8 mouse cellular contexts compared by ENCODE assay signal in genomic region chr5:121838341-121839127, GRCm38 (mm10). TPM values are rescaled to one million over a fixed set of nuclear protein-coding genes. Genes with fewer than 3 reads are reported as not detected.
DNase-seq lines count a peak whose midpoint lies in the region; ATAC-seq and TF ChIP-seq lines count a peak whose summit lies in the region.

No protein-coding gene starts in this region.

- WGBS in intestine, postnatal 0 days, result 2% methylated on average over 46 of the region's 46 CpGs
- 1% methylated on average over 46 of the region's 46 CpGs for WGBS in lung, embryonic 14.5 days
- 8% methylated on average over 46 of the region's 46 CpGs for WGBS in olfactory bulb, adult 2 months

- H3K27me3 ChIP-seq in intestine, postnatal 0 days (replicated peaks; ENCODE audit: control insufficient read depth, insufficient read depth, low read length), result no peaks in the 10 kb centered on the region
- peaks cover 3% of the 10 kb centered on the region for H3K27me3 ChIP-seq in lung, embryonic 14.5 days (ENCODE audit: insufficient read depth, low read length)

- no peaks in the 10 kb centered on the region for H3K36me3 ChIP-seq in intestine, postnatal 0 days (ENCODE audit: control insufficient read depth, insufficient read depth)
- no peaks in the 10 kb centered on the region for H3K36me3 ChIP-seq in lung, embryonic 14.5 days (ENCODE audit: insufficient read depth)

- no peaks in the 10 kb centered on the region for H3K9me3 ChIP-seq in intestine, postnatal 0 days (ENCODE audit: control insufficient read depth)
- H3K9me3 ChIP-seq in lung, embryonic 14.5 days (ENCODE audit: low read depth, low read length), result no peaks in the 10 kb centered on the region

- H3K4me1 ChIP-seq in intestine, postnatal 0 days (replicated peaks; ENCODE audit: control insufficient read depth, insufficient read depth, low read length), result peaks cover 6% of the 10 kb centered on the region
- peaks cover 31% of the 10 kb centered on the region for H3K4me1 ChIP-seq in lung, embryonic 14.5 days (ENCODE audit: insufficient read depth)
- peaks cover 48% of the 10 kb centered on the region for H3K4me1 ChIP-seq in olfactory bulb, adult 2 months (ENCODE audit: control insufficient read depth, insufficient read depth, low read length)

- peak overlapping the region; percentile 86 for H3K27ac ChIP-seq in layer of hippocampus, adult 2 months
- peak overlapping the region; percentile 92 for H3K27ac ChIP-seq in intestine, postnatal 0 days (ENCODE audit: low read depth, low read length)
- H3K27ac ChIP-seq in lung, embryonic 14.5 days (ENCODE audit: low read depth), result peak overlapping the region; percentile 80; the same call in 1 of the 2 replicates
- no peak overlapping the region for H3K27ac ChIP-seq in olfactory bulb, adult 2 months (ENCODE audit: insufficient read depth, low read depth, low read length)

- H3K9ac ChIP-seq in intestine, postnatal 0 days (ENCODE audit: low read depth, low read length), result peak overlapping the region; percentile 54
- H3K9ac ChIP-seq in lung, embryonic 14.5 days, result peak overlapping the region; percentile 54

- no peak for TF ChIP-seq POLR2A in olfactory bulb, adult 2 months (IDR thresholded peaks at IDR 0.05; ENCODE audit: insufficient read depth, low read depth, low read length)

- DNase-seq in layer of hippocampus, adult 2 months (ENCODE audit: low spot score in 2 of 2), result peak in 1 of 2 experiments; percentile 37
- DNase-seq in layer of hippocampus, adult 8-10 months (ENCODE audit: low spot score in 2 of 2), result no peak
- DNase-seq in c-Kit-positive CD71-positive TER-119-negative erythroid progenitor cells, embryonic 14.5 days (ENCODE audit: low read depth), result peak; percentile 27
- peak; percentile 82 to 91 for DNase-seq in heart, adult 18-20 months
- peak; percentile 74 for DNase-seq in lung, embryonic 14.5 days
- peak; percentile 85 for DNase-seq in yolk sac, embryonic 10.5 days (ENCODE audit: low spot score)

- ATAC-seq in intestine, postnatal 0 days, result 0 out of 2 replicates have a peak, but pooled peaks have one; percentile 5
- no peak for ATAC-seq in lung, embryonic 14.5 days (ENCODE audit: insufficient read depth)

- TF ChIP-seq CTCF in layer of hippocampus, adult 2 months (conservative IDR thresholded peaks at IDR 0.05), result no peak
- TF ChIP-seq CTCF in intestine, postnatal 0 days (IDR thresholded peaks at IDR 0.05; ENCODE audit: low read depth), result no peak; the same call in 1 of the 2 replicates
- no peak for TF ChIP-seq CTCF in lung, embryonic 14.5 days (IDR thresholded peaks at IDR 0.05; ENCODE audit: low read depth)
- no peak for TF ChIP-seq CTCF in olfactory bulb, adult 2 months (IDR thresholded peaks at IDR 0.05; ENCODE audit: insufficient read depth, low read depth, low read length)

- peak overlapping the region; percentile 92 for H3K4me2 ChIP-seq in intestine, postnatal 0 days (replicated peaks; ENCODE audit: low read depth)
- H3K4me2 ChIP-seq in lung, embryonic 14.5 days, result peak overlapping the region; percentile 85

- H3K4me3 ChIP-seq in layer of hippocampus, adult 2 months, result peak overlapping the region; percentile 87
- peak overlapping the region; percentile 79 for H3K4me3 ChIP-seq in intestine, postnatal 0 days (ENCODE audit: low read depth, low read length)
- H3K4me3 ChIP-seq in lung, embryonic 14.5 days (ENCODE audit: low read depth, low read length), result peak overlapping the region; percentile 78
- H3K4me3 ChIP-seq in olfactory bulb, adult 2 months (ENCODE audit: insufficient read depth, low read depth, low read length), result peak overlapping the region; percentile 28

RNA-seq across cellular contexts. Expression of gene Sh2b3, which starts 1.1 kb away (rescaled TPM):
- 10 to 100 TPM; 19.9 to 21.6 TPM for total RNA-seq in layer of hippocampus, adult 2 months (2021)
- total RNA-seq in layer of hippocampus, adult 8-10 months (2022), result 10 to 100 TPM; 19.6 to 21.6 (median 20.4) TPM
- 10 to 100 TPM; 21.3 to 21.6 TPM for total RNA-seq in heart, adult 18-20 months (2021)
- polyA plus RNA-seq in intestine, postnatal 0 days (2015; fragmentation: Nextera tagmentation; extraction: Ambion mirVana), result 11.8 and 12.2 TPM in 2 replicates
- 24.2 and 26.4 TPM in 2 replicates for polyA plus RNA-seq in lung, embryonic 14.5 days (2014; fragmentation: Nextera tagmentation; extraction: Ambion mirVana)
- not detected in 2 replicates for polyA plus RNA-seq in olfactory bulb, adult 2 months (2012; ENCODE audit: insufficient read depth, insufficient read length, low replicate concordance, missing spikeins)

RNA-seq across cellular contexts. Expression of gene Pheta1, which starts 10.2 kb away (rescaled TPM):
- 1 to 10 TPM; 8.3 to 8.8 TPM for total RNA-seq in layer of hippocampus, adult 2 months (2021)
- total RNA-seq in layer of hippocampus, adult 8-10 months (2022), result 1 to 10 TPM; 8.7 to 9.8 (median 9.0) TPM
- 1 to 10 TPM; 6.4 to 8.3 TPM for total RNA-seq in heart, adult 18-20 months (2021)
- polyA plus RNA-seq in intestine, postnatal 0 days (2015; fragmentation: Nextera tagmentation; extraction: Ambion mirVana), result 65.0 and 66.5 TPM in 2 replicates
- polyA plus RNA-seq in lung, embryonic 14.5 days (2014; fragmentation: Nextera tagmentation; extraction: Ambion mirVana), result 22.2 TPM in 2 replicates
- polyA plus RNA-seq in olfactory bulb, adult 2 months (2012; ENCODE audit: insufficient read depth, insufficient read length, low replicate concordance, missing spikeins), result not detected in 2 replicates

Comparison
In these comparisons a context has a peak if more than half of its experiments do, and no peak if none do; other contexts are left out.
1. DNase-seq: peak in c-Kit-positive CD71-positive TER-119-negative erythroid progenitor cells, embryonic 14.5 days (single experiment), heart, adult 18-20 months (2 of 2), lung, embryonic 14.5 days (single experiment) and yolk sac, embryonic 10.5 days (single experiment); none in layer of hippocampus, adult 8-10 months (0 of 2).
2. H3K4me3 ChIP-seq: peak in every context shown above with its lines; median percentile 87 in layer of hippocampus, adult 2 months; 79 in intestine, postnatal 0 days; 78 in lung, embryonic 14.5 days; 28 in olfactory bulb, adult 2 months.